Mouse (Mus musculus) C2C12 (cell line): ENCODE data around the gene Cacna1h. TPM values are rescaled to one million over a fixed set of nuclear protein-coding genes. Genes with fewer than 3 reads are reported as not detected.
A peak's percentile ranks its signal among the peaks of the same experiment; 100 is the strongest.

ENCODE experiments used
- H3K27me3 ChIP-seq: one replicate; pipeline ENCODE4 v1.6.1; 2011; ENCODE audit not compliant: control insufficient read depth, insufficient read depth, insufficient read length
- H3K36me3 ChIP-seq: one replicate; pipeline ENCODE4 v1.6.1; 2011; ENCODE audit not compliant: control insufficient read depth, insufficient read depth
- H3K4me3 ChIP-seq: one replicate; pipeline ENCODE4 v1.5.1; 2011; ENCODE audit warnings: mild to moderate bottlenecking, control low read depth; ENCODE audit not compliant: poor library complexity, insufficient read depth, severe bottlenecking
- H3K79me2 ChIP-seq: one replicate; pipeline ENCODE4 v1.6.1; 2011; ENCODE audit not compliant: control insufficient read depth, insufficient read depth
- H3K79me3 ChIP-seq: one replicate; pipeline ENCODE4 v1.6.1; 2011; ENCODE audit warnings: low read depth, control low read depth
- H3ac ChIP-seq: one replicate; pipeline ENCODE3; 2011; ENCODE audit warnings: low read depth; ENCODE audit not compliant: control insufficient read depth, insufficient read length
- CEBPB ChIP-seq: IDR thresholded peaks from one replicate; pipeline ENCODE4 v1.6.1; 2011; ENCODE audit warnings: low read depth, mild to moderate bottlenecking, control low read depth, moderate library complexity
- CTCF ChIP-seq: IDR thresholded peaks from one replicate; pipeline ENCODE4 v1.5.1; 2011; ENCODE audit not compliant: control insufficient read depth, insufficient read depth, insufficient read length
- FOSL1 ChIP-seq: IDR thresholded peaks from one replicate; pipeline ENCODE4 v1.8.0; 2011; ENCODE audit warnings: mild to moderate bottlenecking, low read length; ENCODE audit not compliant: poor library complexity, insufficient read depth, severe bottlenecking
- MAX ChIP-seq: IDR thresholded peaks from one replicate; pipeline ENCODE4 v1.6.1; 2011; ENCODE audit warnings: mild to moderate bottlenecking, control low read depth
- MYOD1 ChIP-seq: IDR thresholded peaks from one replicate; pipeline ENCODE4 v1.6.1; 2011; ENCODE audit warnings: low read depth; ENCODE audit not compliant: control insufficient read depth, insufficient read length
- MYOG ChIP-seq: IDR thresholded peaks from one replicate; pipeline ENCODE4 v1.6.1; 2011; ENCODE audit not compliant: control insufficient read depth, insufficient read length; ENCODE audit errors: extremely low read depth
- USF1 ChIP-seq: IDR thresholded peaks from one replicate; pipeline ENCODE4 v1.6.1; 2011; ENCODE audit warnings: low read depth, mild to moderate bottlenecking, control low read depth, moderate library complexity
- polyA plus RNA-seq: library from polyadenylated mRNA; unstranded; fragments of >200 nt; fragmentation: generic; extraction: Trizol; gene quantifications from one replicate; pipeline ENCODE4 v1.2.1, GENCODE M21; 2012; ENCODE audit warnings: missing spikeins

The Cacna1h gene
- polyA plus RNA-seq, 1 experiment: not detected

DNA sequence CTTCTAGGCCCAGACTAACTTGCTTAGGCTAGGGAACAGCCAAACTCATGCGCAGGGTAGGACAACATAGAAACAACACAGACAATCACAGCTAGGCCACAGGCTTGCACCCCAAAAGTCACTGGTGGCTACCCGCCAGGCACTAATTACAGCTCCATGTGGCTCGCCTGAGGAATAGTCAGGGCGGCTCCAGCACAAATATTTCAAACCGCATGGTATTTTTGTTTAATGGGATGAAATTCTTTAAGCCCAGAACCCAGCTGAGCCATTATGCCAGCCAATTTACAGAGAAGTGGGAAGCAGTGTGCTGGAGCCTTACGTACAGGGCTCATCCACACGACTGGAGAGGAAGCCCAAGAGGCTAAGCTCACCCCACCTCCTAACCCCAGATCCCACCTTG lies 24.0 kb downstream of the Cacna1h start:
- no peaks in the 10 kb centered on the region for H3K79me3 ChIP-seq
- no peak overlapping the region for H3ac ChIP-seq
- no peak overlapping the region for H3K4me3 ChIP-seq
- H3K79me2 ChIP-seq: no peaks in the 10 kb centered on the region
- H3K36me3 ChIP-seq: no peaks in the 10 kb centered on the region
- TF ChIP-seq CTCF (no peak), USF1 (no peak), MAX (no peak)
- H3K27me3 ChIP-seq: no peaks in the 10 kb centered on the region

GRCm38 (mm10) chr17:25408302-25408999 lies 25.1 kb downstream of the Cacna1h start:
- H3K36me3 ChIP-seq: no peaks in the 10 kb centered on the region
- H3K79me2 ChIP-seq: no peaks in the 10 kb centered on the region
- TF ChIP-seq CEBPB (no peak), USF1 (no peak), MYOG (no peak), FOSL1 (no peak), MYOD1 (no peak), CTCF (no peak)
- no peaks in the 10 kb centered on the region for H3K27me3 ChIP-seq
- H3K4me3 ChIP-seq: no peak overlapping the region
- H3K79me3 ChIP-seq: no peaks in the 10 kb centered on the region
- no peak overlapping the region for H3ac ChIP-seq

DNA sequence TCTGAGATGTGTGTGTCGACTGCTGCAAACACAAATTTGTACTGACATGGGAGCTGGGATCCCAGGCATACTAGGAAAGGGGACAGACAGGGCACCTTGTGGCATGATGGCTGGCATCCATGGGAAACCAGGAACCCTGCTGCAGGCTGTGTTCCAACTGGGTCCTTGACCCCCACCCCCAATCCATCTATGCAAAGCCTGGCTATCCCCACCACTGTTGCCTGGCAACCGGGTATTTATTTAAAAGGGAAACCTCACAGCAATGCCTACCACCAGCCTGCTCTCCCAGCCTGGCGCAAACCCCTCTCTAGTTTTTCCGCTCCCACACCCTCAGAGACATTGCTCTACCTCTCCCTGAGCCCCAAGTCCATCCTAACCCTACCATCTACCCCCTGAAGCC lies 26.2 kb downstream of the Cacna1h start:
- Histone ChIP-seq H3K36me3 (no peaks in the 10 kb centered on the region), H3ac (no peak overlapping the region), H3K79me2 (no peaks in the 10 kb centered on the region), H3K79me3 (no peaks in the 10 kb centered on the region), H3K4me3 (no peak overlapping the region), H3K27me3 (peaks cover 2% of the 10 kb centered on the region)
- TF ChIP-seq CEBPB (no peak), CTCF (no peak), MYOD1 (no peak)

DNA sequence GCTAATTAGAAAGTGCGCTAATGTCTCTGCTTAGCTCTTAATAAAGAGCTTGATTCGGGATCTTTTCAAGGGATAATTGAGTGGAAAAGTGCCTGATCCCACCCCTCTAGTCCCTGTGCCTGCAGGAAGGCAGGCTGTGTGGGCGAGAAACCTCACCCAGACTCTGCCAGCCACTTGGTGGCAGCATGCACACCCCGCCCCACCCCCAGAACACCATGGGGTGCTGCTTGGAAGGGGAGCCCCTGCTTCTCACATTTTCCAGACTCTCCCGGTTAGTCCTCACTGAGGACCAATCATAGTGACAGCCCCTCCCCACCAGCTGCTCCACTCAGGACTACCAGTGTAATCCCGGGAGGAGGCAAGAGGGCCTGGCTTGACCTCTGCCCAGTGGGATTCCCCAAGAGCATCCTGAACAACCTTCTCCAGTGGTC lies 27.6 kb downstream of the Cacna1h start:
- TF ChIP-seq CTCF: peak; percentile 7
- TF ChIP-seq MYOD1: no peak
- no peak for TF ChIP-seq CEBPB
- no peak for TF ChIP-seq FOSL1
- TF ChIP-seq USF1: no peak
- Histone ChIP-seq H3K36me3 (no peaks in the 10 kb centered on the region), H3ac (no peak overlapping the region), H3K79me3 (no peaks in the 10 kb centered on the region), H3K4me3 (no peak overlapping the region), H3K79me2 (no peaks in the 10 kb centered on the region), H3K27me3 (peaks cover 4% of the 10 kb centered on the region)

GRCm38 (mm10) chr17:25405224-25405895 lies 28.2 kb downstream of the Cacna1h start:
- Histone ChIP-seq H3ac (no peak overlapping the region), H3K4me3 (no peak overlapping the region)

GRCm38 (mm10) chr17:25404190-25404589 lies 29.4 kb downstream of the Cacna1h start:
- no peak overlapping the region for H3K4me3 ChIP-seq
- H3K79me3 ChIP-seq: no peaks in the 10 kb centered on the region
- H3K36me3 ChIP-seq: no peaks in the 10 kb centered on the region
- TF ChIP-seq FOSL1 (no peak), CTCF (no peak), CEBPB (no peak), MYOD1 (no peak), USF1 (no peak), MAX (no peak), MYOG (no peak)
- H3K27me3 ChIP-seq: peaks cover 4% of the 10 kb centered on the region
- no peaks in the 10 kb centered on the region for H3K79me2 ChIP-seq
- H3ac ChIP-seq: no peak overlapping the region

More at GRCm38 (mm10) chr17:25405224-25405895, 28.2 kb downstream of the Cacna1h start:
- H3K79me2 ChIP-seq: no peaks in the 10 kb centered on the region
- no peaks in the 10 kb centered on the region for H3K79me3 ChIP-seq
- H3K27me3 ChIP-seq: peaks cover 4% of the 10 kb centered on the region
- TF ChIP-seq CEBPB: no peak
- TF ChIP-seq FOSL1: no peak
- TF ChIP-seq MAX: no peak
- TF ChIP-seq MYOD1: no peak
- no peak for TF ChIP-seq USF1
- no peak for TF ChIP-seq MYOG
- TF ChIP-seq CTCF: no peak
- no peaks in the 10 kb centered on the region for H3K36me3 ChIP-seq
